Mouse (Mus musculus) bone marrow macrophage, adult 2 months (primary cell): ENCODE measurements around the gene Acbd4.

Source experiments
- CTCF ChIP-seq: IDR thresholded peaks from 2 replicates; pipeline ENCODE4 v1.5.1; 2012; ENCODE audit warnings: low read depth, mild to moderate bottlenecking, low read length, moderate library complexity
- POLR2A ChIP-seq: IDR thresholded peaks from 2 replicates; pipeline ENCODE4 v1.6.1; 2012; ENCODE audit warnings: mild to moderate bottlenecking, low read depth, low read length, borderline replicate concordance

DNA sequence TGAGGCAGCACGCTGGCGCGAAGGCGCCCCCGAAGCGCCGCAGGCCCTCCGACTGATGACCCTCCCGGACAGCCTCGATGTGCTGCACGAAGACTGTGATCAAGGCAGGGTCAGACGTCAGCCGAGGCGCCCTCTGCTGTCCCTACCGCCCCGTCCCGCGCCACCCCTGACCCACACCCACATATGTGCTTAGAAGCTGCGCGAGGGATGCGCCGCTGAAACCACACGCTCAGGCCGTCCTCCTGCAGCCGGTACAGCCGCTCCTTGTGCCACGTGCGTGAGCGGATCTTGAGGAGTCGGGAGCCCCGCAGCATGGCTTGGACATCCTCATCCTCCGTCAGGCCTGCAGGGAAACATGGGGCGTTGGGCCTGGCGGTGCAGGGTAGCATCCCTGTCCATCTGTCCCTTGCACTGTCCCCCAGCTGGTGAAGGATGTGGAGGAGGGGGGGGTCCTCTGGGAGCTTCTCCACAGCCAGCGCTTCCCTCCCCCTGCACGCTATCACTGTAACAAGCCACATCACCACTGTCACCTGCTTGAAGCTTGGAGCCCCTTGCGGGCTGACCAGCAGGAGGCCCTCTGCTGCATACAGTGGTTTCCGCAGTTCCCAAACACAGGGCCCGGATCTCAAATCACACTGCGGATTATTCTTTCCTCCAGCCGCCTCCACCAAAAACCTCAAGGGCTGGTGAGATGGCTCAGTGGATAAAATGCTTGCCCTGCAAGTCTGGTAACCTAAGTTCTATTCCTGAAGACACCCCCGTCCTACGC is 21.0 kb upstream of the Acbd4 start:
- TF ChIP-seq CTCF (peak; percentile 24; the same call in 1 of the 2 replicates), POLR2A (no peak)
